Mouse (Mus musculus) urinary bladder, postnatal 25 days (tissue): ENCODE data around the gene Ccser1.

ENCODE experiments used
- DNase-seq: peaks from one replicate; pipeline ENCODE4 v3.0.0; 2022; ENCODE audit warnings: low spot score

Gene Ccser1

GRCm38 (mm10) chr6:61438165-61438564, 258.0 kb downstream of the Ccser1 start:
- no peak for DNase-seq

- DNase-seq: no peak
Measured at GRCm38 (mm10) chr6:61471371-61472152, 291.4 kb downstream of the Ccser1 start.

- no peak for DNase-seq
Measured at GRCm38 (mm10) chr6:61485336-61485735, 305.2 kb downstream of the Ccser1 start.

GRCm38 (mm10) chr6:61491979-61492821, 312.1 kb downstream of the Ccser1 start:
- no peak for DNase-seq

GRCm38 (mm10) chr6:61493386-61493785, 313.3 kb downstream of the Ccser1 start:
- DNase-seq: no peak

- DNase-seq: no peak
Measured at GRCm38 (mm10) chr6:61515310-61515709, 335.2 kb downstream of the Ccser1 start.

- no peak for DNase-seq
Measured at GRCm38 (mm10) chr6:61521587-61521986, 341.5 kb downstream of the Ccser1 start.

- DNase-seq: no peak
Measured at GRCm38 (mm10) chr6:61522108-61522507, 342.0 kb downstream of the Ccser1 start.

- DNase-seq: no peak
Measured at GRCm38 (mm10) chr6:61523748-61524493, 343.8 kb downstream of the Ccser1 start.

- DNase-seq: no peak
Measured at GRCm38 (mm10) chr6:61540732-61541131, 360.6 kb downstream of the Ccser1 start.

GRCm38 (mm10) chr6:61543459-61544044, 363.4 kb downstream of the Ccser1 start:
- no peak for DNase-seq

GRCm38 (mm10) chr6:61567551-61567950, 387.4 kb downstream of the Ccser1 start:
- no peak for DNase-seq

- DNase-seq: no peak
Measured at GRCm38 (mm10) chr6:61567967-61568366, 387.8 kb downstream of the Ccser1 start.

- DNase-seq: no peak
Measured at GRCm38 (mm10) chr6:61581696-61582095, 401.6 kb downstream of the Ccser1 start.

- no peak for DNase-seq
Measured at GRCm38 (mm10) chr6:61588999-61589398, 408.9 kb downstream of the Ccser1 start.

GRCm38 (mm10) chr6:61601911-61602310, 421.8 kb downstream of the Ccser1 start:
- DNase-seq: no peak

- DNase-seq: no peak
Measured at GRCm38 (mm10) chr6:61614920-61615319, 434.8 kb downstream of the Ccser1 start.

GRCm38 (mm10) chr6:61621707-61622106, 441.6 kb downstream of the Ccser1 start:
- DNase-seq: peak; percentile 7

GRCm38 (mm10) chr6:61661414-61661813, 481.3 kb downstream of the Ccser1 start:
- no peak for DNase-seq

- DNase-seq: no peak
Measured at GRCm38 (mm10) chr6:61664572-61664971, 484.4 kb downstream of the Ccser1 start.

- no peak for DNase-seq
Measured at GRCm38 (mm10) chr6:61687002-61687401, 506.9 kb downstream of the Ccser1 start.

- DNase-seq: no peak
Measured at GRCm38 (mm10) chr6:61703003-61703402, 522.9 kb downstream of the Ccser1 start.
